Mouse (Mus musculus) cerebellum, adult 11-12 months (tissue): ENCODE data around the gene Chsy1.

Source experiments
- DNase-seq: peaks from one replicate; pipeline ENCODE4 v3.0.0; 2022

Gene Chsy1

DNA sequence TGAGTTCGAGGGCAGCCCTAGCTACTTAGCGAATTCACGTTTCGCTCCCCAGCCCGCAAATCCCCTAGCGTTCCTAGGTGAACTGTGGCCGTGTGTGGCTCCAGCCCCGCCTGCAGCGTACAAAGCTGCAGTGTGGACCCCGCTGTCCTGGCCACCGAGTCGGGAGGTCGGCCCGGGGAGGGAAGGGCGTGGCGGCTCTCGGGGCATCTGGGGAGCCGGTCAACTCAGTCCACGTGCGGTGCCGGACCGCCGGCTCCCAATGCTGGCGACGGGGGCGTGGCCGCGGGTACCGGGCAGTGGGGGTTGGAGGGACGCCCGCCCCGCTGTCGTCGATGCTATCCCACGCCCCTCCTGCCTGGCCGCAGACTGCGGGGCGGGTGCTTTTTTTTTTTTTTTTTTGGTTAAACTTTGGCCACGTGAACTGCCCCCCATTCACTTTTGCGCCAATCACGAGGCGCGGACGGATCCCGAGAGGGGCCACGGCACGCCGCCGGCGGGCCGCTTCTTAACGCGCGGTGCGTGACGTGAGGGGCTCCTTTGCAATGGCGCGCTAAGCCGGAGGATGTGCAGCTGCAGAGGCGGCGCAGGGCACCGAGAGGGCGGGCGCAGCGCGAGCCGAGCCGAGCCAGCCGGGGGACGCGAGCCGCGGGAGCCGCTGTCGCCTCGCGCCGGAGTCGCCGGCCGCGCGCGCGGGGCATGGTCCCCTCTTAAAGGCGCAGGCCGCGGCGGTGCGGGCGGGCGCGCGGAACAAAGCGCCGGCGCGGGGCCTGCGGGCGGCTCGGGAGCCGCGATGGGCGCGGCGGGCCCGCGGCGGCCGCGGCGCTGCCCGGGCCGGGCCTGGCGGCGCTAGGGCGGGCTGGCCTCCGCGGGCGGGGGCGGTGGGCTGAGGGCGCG, at the start of gene Chsy1:
Gene Chsy1 (plus strand): TSS at position 555 of the 894 bp plus-strand sequence.
- peak; percentile 86 for DNase-seq

DNA sequence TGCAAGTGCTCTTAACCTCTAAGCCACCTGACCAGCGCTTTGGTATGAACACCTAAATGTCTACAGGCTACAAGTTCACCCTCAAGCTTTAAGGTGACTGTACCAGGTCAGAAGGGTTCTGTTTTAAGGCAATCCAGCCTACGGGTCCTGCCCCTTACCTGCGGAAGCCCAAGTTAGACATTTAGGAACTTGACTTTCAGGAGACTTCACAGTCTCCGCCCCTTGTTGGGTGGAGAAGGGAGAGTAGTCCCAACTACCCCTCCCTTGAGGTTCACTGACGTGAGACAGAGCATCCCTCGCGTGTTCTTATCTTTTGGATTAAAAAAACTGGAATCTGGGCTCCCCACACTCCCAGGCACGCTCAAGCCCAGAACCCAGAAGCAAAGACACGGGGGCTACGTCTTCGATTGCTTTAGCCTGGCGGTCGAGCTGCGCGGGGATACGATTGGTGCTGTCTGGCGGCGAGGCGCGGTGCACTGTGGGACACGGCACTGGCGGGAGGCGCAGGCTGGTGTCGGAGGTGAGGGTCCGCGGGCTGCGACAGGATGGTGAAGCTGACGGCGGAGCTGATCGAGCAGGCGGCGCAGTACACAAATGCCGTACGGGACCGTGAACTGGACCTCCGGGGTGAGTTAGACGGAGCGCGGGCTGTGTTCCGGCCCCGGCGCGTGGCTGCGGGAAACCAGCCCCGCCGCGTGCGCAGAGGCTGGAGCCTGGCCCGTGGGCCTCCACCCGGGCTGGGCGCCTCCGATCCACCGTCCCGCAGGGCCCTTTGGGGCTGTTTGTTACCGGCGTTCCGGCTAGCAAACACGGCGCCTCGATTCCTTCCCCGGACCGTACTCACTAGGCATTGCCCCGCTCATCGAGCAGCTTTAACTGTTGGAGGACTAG, 49.0 kb upstream of the Chsy1 start:
- peak; percentile 79 for DNase-seq

- DNase-seq = no peak
These were observed 48.3 kb upstream of the Chsy1 start for GRCm38 (mm10) chr7:66061057-66061456.

DNA sequence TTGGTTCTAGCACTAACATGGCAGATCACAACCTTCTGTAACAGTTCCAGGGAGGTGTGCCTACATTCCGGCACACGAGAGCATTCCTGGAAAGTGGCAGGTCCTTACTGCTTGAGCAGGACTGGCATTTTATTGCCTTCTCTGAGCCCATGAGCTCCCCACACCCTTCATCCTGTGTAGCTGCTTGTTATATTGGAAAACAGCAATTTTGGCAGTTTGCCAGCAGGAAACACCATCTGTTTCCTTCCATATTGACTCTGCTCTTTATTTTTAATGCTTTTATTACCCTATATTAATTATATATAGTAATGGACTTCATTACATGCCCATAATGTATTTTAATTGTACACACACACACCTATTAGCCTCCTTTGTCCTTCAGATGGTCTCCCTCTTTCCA, 32.9 kb upstream of the Chsy1 start:
- no peak for DNase-seq

GRCm38 (mm10) chr7:66079364-66080230, 29.7 kb upstream of the Chsy1 start, which contains the start of gene Selenos:
Gene Selenos (plus strand): TSS chr7:66079649.
- DNase-seq = peak; percentile 94

DNA sequence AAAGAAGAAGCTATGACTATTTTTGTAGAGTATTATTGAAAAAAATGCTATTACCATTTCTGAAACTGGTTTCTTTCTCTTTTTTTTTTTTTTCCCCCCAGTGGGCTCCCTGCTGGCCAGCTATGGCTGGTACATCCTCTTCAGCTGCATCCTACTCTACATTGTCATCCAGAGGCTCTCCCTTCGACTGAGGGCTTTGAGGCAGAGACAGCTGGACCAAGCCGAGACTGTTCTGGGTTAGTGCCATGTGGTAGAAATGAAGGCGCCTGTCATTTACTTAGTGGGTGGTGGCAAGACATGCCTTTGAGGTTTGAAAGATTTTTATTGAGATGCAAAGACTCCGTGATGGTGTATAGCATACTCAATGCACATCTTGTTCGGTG, 29.1 kb upstream of the Chsy1 start:
- DNase-seq = peak; percentile 35

GRCm38 (mm10) chr7:66083757-66084156, 25.6 kb upstream of the Chsy1 start:
- no peak for DNase-seq

DNA sequence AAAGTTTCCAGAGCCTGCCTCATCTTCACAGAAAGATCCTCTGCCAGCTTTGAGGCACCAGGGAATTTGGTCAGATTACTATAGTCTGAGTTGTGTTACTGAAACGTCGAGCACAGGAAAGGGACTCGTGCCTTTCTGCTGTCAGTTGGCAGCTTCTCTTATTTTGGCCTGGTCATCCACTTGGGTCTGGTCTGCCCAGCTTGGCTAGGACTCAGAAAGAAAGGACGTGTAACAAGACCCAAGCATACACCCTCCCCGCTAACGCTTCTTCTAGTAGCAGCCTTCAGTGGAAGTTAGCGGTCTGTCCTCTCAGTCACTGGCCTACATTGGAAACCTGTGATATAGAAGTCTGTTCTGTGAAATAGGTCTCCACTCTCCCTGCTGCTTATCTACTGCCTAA, 24.8 kb upstream of the Chsy1 start:
- DNase-seq = no peak

DNA sequence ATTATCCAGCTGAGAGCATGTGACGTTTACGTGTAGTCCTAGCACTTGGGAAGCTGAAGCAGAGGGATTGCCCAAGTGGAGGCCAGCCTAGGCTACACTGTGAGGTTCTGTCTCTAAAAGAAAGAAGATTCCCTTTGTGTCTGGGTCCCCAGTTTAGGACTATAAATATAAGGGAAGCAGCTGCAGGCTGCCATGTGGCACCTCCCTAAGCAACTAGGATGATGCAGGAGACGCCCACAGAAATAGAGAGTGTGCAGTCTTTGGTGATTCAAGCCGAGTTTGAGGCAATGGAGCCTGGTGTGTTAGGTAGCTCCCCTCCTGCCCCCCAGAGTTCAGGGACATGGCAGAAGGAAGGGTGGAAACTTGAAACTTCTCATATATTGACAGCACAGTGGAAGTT, 21.7 kb upstream of the Chsy1 start:
- no peak for DNase-seq

GRCm38 (mm10) chr7:66088077-66088476, 21.2 kb upstream of the Chsy1 start:
- DNase-seq = no peak

GRCm38 (mm10) chr7:66090676-66091190, 18.6 kb upstream of the Chsy1 start:
- DNase-seq = no peak

- no peak for DNase-seq
These were observed 17.8 kb upstream of the Chsy1 start for GRCm38 (mm10) chr7:66091553-66091952.

DNA sequence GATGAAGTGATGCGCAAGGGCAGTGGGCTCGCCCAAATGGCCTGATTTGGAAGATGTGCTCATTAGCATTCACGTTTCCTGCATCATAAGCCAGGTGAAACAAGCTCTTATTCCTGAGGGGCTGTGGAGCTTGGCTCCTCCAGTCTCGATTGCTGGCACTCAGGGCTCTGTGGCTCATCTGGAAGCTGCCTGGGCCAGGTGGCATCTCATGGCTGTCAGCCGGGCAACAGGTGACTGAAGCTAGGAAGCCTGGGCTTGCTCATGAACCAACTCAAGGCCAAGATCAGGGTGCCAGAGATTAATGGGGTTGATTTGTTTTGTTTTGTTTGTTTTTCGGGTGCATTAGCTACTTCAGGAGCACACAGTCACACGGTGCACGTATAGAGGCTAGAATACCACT, 16.7 kb upstream of the Chsy1 start:
- no peak for DNase-seq

GRCm38 (mm10) chr7:66094141-66094540, 15.2 kb upstream of the Chsy1 start:
- DNase-seq = peak; percentile 65

GRCm38 (mm10) chr7:66098803-66099202, 10.5 kb upstream of the Chsy1 start:
- no peak for DNase-seq

DNA sequence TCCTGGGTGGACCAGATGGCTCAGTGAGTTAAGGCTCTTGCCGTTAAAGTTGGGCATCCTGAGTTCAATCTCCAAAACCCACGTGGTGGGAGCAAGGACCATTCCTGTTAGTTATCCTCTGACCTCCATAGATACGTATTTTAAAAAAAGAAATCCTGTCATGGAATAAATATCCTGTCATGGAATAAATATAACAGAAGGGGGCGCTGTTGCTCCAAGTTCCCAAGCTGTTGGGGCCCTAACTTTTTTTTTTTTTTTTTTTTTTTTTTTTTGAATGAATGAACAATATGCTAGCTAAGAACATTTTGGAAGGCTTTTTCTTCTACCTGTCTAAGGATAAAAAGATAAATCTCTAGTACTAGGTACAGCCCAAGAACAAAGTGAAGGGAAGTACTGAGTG, 7.4 kb upstream of the Chsy1 start:
- DNase-seq = no peak

DNA sequence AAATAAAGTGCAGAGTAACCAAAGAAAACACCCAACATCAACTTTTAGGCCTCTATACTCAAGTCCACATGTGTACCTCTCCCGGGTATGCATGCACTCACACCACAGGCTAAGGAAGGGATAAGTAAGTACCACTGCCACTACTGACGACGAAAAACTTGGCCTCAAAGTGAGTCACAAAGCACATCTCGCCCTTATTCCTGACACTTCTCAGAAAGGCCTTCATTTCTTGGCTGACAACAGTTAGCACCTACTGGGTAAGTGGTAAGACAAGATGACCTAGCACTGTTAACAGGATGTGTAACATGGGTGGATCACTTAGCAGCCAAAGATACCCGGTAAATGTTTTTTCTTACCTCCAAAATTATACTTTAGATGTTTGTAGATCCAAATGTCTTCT, 4.8 kb upstream of the Chsy1 start:
- no peak for DNase-seq

- no peak for DNase-seq
These were observed 3.5 kb upstream of the Chsy1 start for GRCm38 (mm10) chr7:66105771-66106170.

DNA sequence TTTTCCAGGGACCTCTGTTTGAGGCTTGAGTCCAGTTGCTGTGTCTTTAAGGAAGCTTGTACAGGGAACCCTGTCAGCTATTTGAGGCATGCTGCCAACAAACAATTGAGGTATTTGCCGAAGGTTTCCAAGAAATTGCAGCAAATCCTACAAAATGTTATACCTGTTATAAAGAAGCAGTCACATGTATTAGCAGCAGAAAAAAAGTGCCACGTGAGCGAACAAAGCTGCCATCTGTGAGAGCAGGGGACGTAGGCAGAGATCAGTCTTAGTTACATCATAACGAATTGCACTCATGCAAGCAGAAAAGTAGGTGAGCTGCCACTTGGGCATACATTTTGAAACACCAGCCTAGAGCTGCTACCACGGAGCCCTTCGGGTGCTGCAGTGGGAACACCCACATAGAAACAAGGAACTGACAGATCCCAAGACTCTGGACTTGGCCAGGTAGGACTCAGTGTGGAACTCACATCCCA, 2.7 kb upstream of the Chsy1 start:
- DNase-seq = no peak

- no peak for DNase-seq
These were observed 2.1 kb upstream of the Chsy1 start for GRCm38 (mm10) chr7:66107206-66107605.

DNA sequence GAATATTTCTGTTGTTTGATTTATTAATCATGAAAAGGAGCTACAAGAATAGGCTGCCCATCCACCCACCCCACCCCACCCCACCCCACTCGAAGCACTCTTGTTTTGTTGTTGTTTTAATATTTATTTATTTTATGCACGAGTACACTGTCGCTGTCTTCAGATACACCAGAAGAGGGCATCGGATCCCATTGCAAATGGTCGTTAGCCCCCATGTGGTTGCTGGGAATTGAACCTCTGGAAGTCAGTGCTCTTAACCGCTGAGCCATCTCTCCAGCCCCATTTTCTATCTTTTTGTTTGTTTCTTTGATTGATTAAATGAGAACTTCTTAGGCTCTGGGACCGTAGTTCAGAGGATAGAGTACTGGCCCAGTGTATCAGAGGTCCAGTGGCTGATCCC, 1.4 kb upstream of the Chsy1 start:
- no peak for DNase-seq

DNA sequence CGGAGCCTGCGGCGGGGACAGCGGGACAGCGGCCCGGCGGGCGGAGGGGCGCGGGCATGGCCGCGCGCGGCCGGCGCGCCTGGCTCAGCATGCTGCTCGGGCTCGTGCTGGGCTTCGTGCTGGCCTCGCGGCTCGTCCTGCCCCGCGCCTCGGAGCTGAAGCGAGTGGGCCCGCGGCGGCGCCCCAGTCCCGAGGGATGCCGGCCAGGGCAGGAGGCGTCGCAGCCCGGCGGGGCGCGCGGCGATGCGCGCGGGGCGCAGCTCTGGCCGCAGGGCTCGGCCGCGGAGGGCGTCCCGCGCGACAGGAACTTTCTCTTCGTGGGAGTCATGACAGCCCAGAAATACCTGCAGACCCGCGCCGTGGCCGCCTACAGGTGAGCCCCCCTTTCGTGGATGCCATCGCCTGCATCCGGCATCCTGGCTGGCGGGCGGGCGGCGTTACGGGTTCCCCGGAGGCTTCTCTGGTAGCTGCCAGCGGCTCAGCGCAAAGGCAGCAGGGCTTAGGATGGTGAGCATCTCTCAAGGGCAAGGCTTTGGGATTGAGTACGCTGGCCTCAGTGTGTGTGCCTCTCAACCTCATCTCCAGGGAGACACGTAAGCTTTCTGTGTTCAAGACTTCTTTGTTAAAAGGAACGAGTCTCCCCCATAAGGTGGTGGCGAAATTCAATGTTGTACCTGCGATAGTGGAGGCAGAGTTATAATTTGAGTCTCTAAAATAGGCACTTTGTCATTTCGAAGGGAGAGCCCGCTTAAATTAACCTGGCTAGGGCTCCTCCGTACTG, 730 bp downstream of the Chsy1 start:
- peak; percentile 45 for DNase-seq
